Mouse (Mus musculus) G1E (cell line): ENCODE data around the gene Pcnt.

Experiments used
- CTCF ChIP-seq: IDR thresholded peaks from 2 replicates; pipeline ENCODE4 v1.5.1; 2012; ENCODE audit warnings: low read depth, low read length, inconsistent platforms, mixed read lengths
- GATA2 ChIP-seq: IDR thresholded peaks from 2 replicates; pipeline ENCODE4 v1.6.1; 2012; ENCODE audit warnings: low read depth, low read length, inconsistent platforms, borderline replicate concordance
- TAL1 ChIP-seq: conservative IDR thresholded peaks from 2 replicates; pipeline ENCODE4 v1.6.1; 2012; ENCODE audit warnings: low read depth, low read length, inconsistent platforms, mixed read lengths

GRCm38 (mm10) chr10:76329093-76329492 lies 113.5 kb downstream of the Pcnt start:
- TF ChIP-seq CTCF (no peak), TAL1 (no peak), GATA2 (no peak)
